Mouse (Mus musculus) gastrocnemius, postnatal 4 days (tissue): ENCODE results near the gene Leap2. TPM values are rescaled to one million over a fixed set of nuclear protein-coding genes. Genes with fewer than 3 reads are reported as not detected.

Experiments
- microRNA-seq: library from miRNA; unstranded; fragments of <30 nt; microRNA quantifications from one replicate; pipeline ENCODE4 v1.2.0, GENCODE M21; 2021
- total RNA-seq, 2 experiments: library from RNA; stranded (reverse); gene quantifications; 2 replicates each; pipeline ENCODE4 v1.2.3; 2021

The Leap2 gene
- total RNA-seq, 2 experiments from 2014 or later, result not detected

Small RNA genes within 50 kb of the gene (microRNA-seq; reads per million reads assigned to microRNA genes)
- gene Mir6920, result not detected

Other genes with a start within 250 kb of the Leap2 start
- gene Hspa4, start 122.7 kb downstream of the Leap2 start, total RNA-seq, result 100 to 1,000 TPM; 107 to 124 TPM
- 10 to 100 TPM; 10.5 to 10.7 TPM for gene Zcchc10, start 98.5 kb downstream of the Leap2 start, total RNA-seq
- gene Aff4, start 72.3 kb downstream of the Leap2 start, total RNA-seq, result 100 to 1,000 TPM; 146 to 154 TPM
- 100 to 1,000 TPM; 694 to 764 TPM for gene Uqcrq, start 7.7 kb upstream of the Leap2 start, total RNA-seq
- 1 to 10 TPM in 1 of 2 experiments, under 1 TPM in 1; 0.86 to 1.0 TPM for gene Gdf9, start 7.9 kb upstream of the Leap2 start, total RNA-seq
- not detected for gene Gm10447, start 33.9 kb upstream of the Leap2 start, total RNA-seq
- under 1 TPM; 0.49 to 0.81 TPM for gene Shroom1, start 34.0 kb upstream of the Leap2 start, total RNA-seq
- not detected for gene Gm9837, start 47.3 kb upstream of the Leap2 start, total RNA-seq
- not detected for gene Gm9945, start 57.0 kb upstream of the Leap2 start, total RNA-seq
- under 1 TPM; 0.16 to 0.25 TPM for gene Sowaha, start 57.1 kb upstream of the Leap2 start, total RNA-seq
- gene Sept8, start 96.1 kb upstream of the Leap2 start, total RNA-seq, result 10 to 100 TPM; 85.8 to 88.6 TPM
- gene Kif3a, start 144.2 kb upstream of the Leap2 start, total RNA-seq, result 10 to 100 TPM; 15.9 to 18.2 TPM
- under 1 TPM in 1 of 2 experiments, not detected in 1; 0.65 TPM for gene Il4, start 195.5 kb upstream of the Leap2 start, total RNA-seq
- gene Il13, start 211.5 kb upstream of the Leap2 start, total RNA-seq, result not detected